Mouse (Mus musculus): ENCODE measurements around the gene Ap2s1. TPM values are rescaled to one million over a fixed set of nuclear protein-coding genes. Genes with fewer than 3 reads are reported as not detected.
A peak's percentile ranks its signal among the peaks of the same experiment; 100 is the strongest.

Ap2s1 gene
- polyA plus RNA-seq, 1 experiment from 2014 or later: 287 TPM

GRCm38 (mm10) chr7:16752016-16752415 is 13.8 kb downstream of the Ap2s1 start:
- H3K27ac ChIP-seq (ENCODE audit: low read depth): no peak overlapping the region
- no peaks in the 10 kb centered on the region for H3K27me3 ChIP-seq (ENCODE audit: insufficient read depth, low read length)
- WGBS: 73% methylated on average over 12 of the region's 12 CpGs
- peaks cover 28% of the 10 kb centered on the region for H3K36me3 ChIP-seq (ENCODE audit: insufficient read depth)
- no peak overlapping the region for H3K4me2 ChIP-seq
- H3K9ac ChIP-seq: no peak overlapping the region
- no peak for ATAC-seq (ENCODE audit: insufficient read depth)
- DNase-seq: no peak
- no peak for TF ChIP-seq CTCF (IDR thresholded peaks at IDR 0.05; ENCODE audit: low read depth)
- H3K9me3 ChIP-seq (ENCODE audit: low read depth, low read length): no peaks in the 10 kb centered on the region
- H3K4me3 ChIP-seq (ENCODE audit: low read depth, low read length): no peak overlapping the region
- H3K4me1 ChIP-seq (ENCODE audit: insufficient read depth): no peaks in the 10 kb centered on the region

- DNase-seq: peak; percentile 57
- no peak overlapping the region for H3K27ac ChIP-seq (ENCODE audit: low read depth)
- 33% methylated on average over 17 of the region's 17 CpGs for WGBS
Measured at GRCm38 (mm10) chr7:16755362-16756017, 17.3 kb downstream of the Ap2s1 start.

GRCm38 (mm10) chr7:16758872-16759574 is 20.8 kb downstream of the Ap2s1 start:
- Histone ChIP-seq H3K9ac (no peak overlapping the region), H3K27me3 (ENCODE audit: insufficient read depth, low read length) (no peaks in the 10 kb centered on the region), H3K4me3 (ENCODE audit: low read depth, low read length) (no peak overlapping the region), H3K36me3 (ENCODE audit: insufficient read depth) (no peaks in the 10 kb centered on the region), H3K9me3 (ENCODE audit: low read depth, low read length) (no peaks in the 10 kb centered on the region), H3K4me2 (no peak overlapping the region), H3K4me1 (ENCODE audit: insufficient read depth) (peaks cover 6% of the 10 kb centered on the region), H3K27ac (ENCODE audit: low read depth) (no peak overlapping the region)
- ATAC-seq (ENCODE audit: insufficient read depth) (no peak), DNase-seq (peak; percentile 42)
- WGBS: 66% methylated on average over 10 of the region's 11 CpGs
- TF ChIP-seq CTCF (IDR thresholded peaks at IDR 0.05; ENCODE audit: low read depth): no peak

More at GRCm38 (mm10) chr7:16755362-16756017, 17.3 kb downstream of the Ap2s1 start:
- ATAC-seq (ENCODE audit: insufficient read depth): no peak; the same call in 1 of the 2 replicates
- no peak for TF ChIP-seq CTCF (IDR thresholded peaks at IDR 0.05; ENCODE audit: low read depth)
- no peaks in the 10 kb centered on the region for H3K36me3 ChIP-seq (ENCODE audit: insufficient read depth)
- H3K27me3 ChIP-seq (ENCODE audit: insufficient read depth, low read length): no peaks in the 10 kb centered on the region
- H3K9me3 ChIP-seq (ENCODE audit: low read depth, low read length): no peaks in the 10 kb centered on the region
- 0 out of 2 replicates have a peak, but pooled peaks cover 2% of the 10 kb centered on the region for H3K4me1 ChIP-seq (ENCODE audit: insufficient read depth)
- H3K9ac ChIP-seq: no peak overlapping the region
- no peak overlapping the region for H3K4me3 ChIP-seq (ENCODE audit: low read depth, low read length)
- no peak overlapping the region for H3K4me2 ChIP-seq

DNA sequence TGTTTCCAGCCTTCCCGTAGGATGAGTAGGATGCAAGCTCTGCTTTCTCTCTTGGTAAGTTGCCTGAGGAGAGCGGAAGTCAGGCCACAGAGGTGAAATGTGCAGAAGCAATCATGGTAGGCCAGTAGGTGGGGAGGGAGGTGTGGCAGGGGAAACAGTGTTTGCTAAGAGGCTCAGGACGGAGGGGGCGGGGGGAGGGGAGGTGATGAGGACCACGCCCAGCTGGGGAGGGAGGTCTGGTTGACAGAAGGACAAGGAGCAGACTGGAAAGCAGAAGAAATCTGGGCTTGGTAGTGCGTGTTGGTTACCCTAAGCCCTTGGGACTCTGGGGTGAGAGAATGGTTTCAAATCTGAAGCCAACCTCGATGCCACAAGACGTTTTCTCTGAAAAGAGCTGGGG is 22.1 kb downstream of the Ap2s1 start:
- H3K36me3 ChIP-seq (ENCODE audit: insufficient read depth): no peaks in the 10 kb centered on the region
- H3K9ac ChIP-seq: no peak overlapping the region
- H3K27me3 ChIP-seq (ENCODE audit: insufficient read depth, low read length): no peaks in the 10 kb centered on the region
- H3K4me2 ChIP-seq: no peak overlapping the region
- no peak for ATAC-seq (ENCODE audit: insufficient read depth)
- 17% methylated on average over 8 of the region's 8 CpGs for WGBS
- H3K4me1 ChIP-seq (ENCODE audit: insufficient read depth): peaks cover 6% of the 10 kb centered on the region
- H3K4me3 ChIP-seq (ENCODE audit: low read depth, low read length): no peak overlapping the region
- DNase-seq: peak; percentile 39
- TF ChIP-seq CTCF (IDR thresholded peaks at IDR 0.05; ENCODE audit: low read depth): no peak
- no peaks in the 10 kb centered on the region for H3K9me3 ChIP-seq (ENCODE audit: low read depth, low read length)
- no peak overlapping the region for H3K27ac ChIP-seq (ENCODE audit: low read depth)

- no peak overlapping the region for H3K4me2 ChIP-seq
- H3K4me1 ChIP-seq (ENCODE audit: insufficient read depth): peaks cover 6% of the 10 kb centered on the region
- ATAC-seq (ENCODE audit: insufficient read depth) (peak; percentile 73), DNase-seq (peak; percentile 62)
- H3K27ac ChIP-seq (ENCODE audit: low read depth): peak overlapping the region; percentile 61; the same call in 1 of the 2 replicates
- no peak overlapping the region for H3K4me3 ChIP-seq (ENCODE audit: low read depth, low read length)
- no peak overlapping the region for H3K9ac ChIP-seq
- no peak for TF ChIP-seq CTCF (IDR thresholded peaks at IDR 0.05; ENCODE audit: low read depth)
- 25% methylated on average over 10 of the region's 10 CpGs for WGBS
- H3K9me3 ChIP-seq (ENCODE audit: low read depth, low read length): no peaks in the 10 kb centered on the region
- H3K36me3 ChIP-seq (ENCODE audit: insufficient read depth): no peaks in the 10 kb centered on the region
- no peaks in the 10 kb centered on the region for H3K27me3 ChIP-seq (ENCODE audit: insufficient read depth, low read length)
Measured at GRCm38 (mm10) chr7:16761005-16761481, 22.8 kb downstream of the Ap2s1 start.

- 0 out of 2 replicates have a peak, but pooled peaks have one; percentile 11 for ATAC-seq (ENCODE audit: insufficient read depth)
- Histone ChIP-seq H3K9me3 (ENCODE audit: low read depth, low read length) (no peaks in the 10 kb centered on the region), H3K9ac (no peak overlapping the region), H3K27ac (ENCODE audit: low read depth) (no peak overlapping the region), H3K4me2 (no peak overlapping the region), H3K4me3 (ENCODE audit: low read depth, low read length) (no peak overlapping the region), H3K36me3 (ENCODE audit: insufficient read depth) (no peaks in the 10 kb centered on the region), H3K4me1 (ENCODE audit: insufficient read depth) (peaks cover 6% of the 10 kb centered on the region), H3K27me3 (ENCODE audit: insufficient read depth, low read length) (no peaks in the 10 kb centered on the region)
- no peak for DNase-seq
- 33% methylated on average over 5 of the region's 5 CpGs for WGBS
- no peak for TF ChIP-seq CTCF (IDR thresholded peaks at IDR 0.05; ENCODE audit: low read depth)
Measured at GRCm38 (mm10) chr7:16761630-16762029, 23.4 kb downstream of the Ap2s1 start.
